Mouse (Mus musculus) heart, postnatal 0 days (tissue): ENCODE measurements at regions not wholly inside any gene's neighbourhood (a gene's known extent, or its start where the extent isn't known, plus 50 kb on each side); places are given as distances from the start of the nearest gene placed in this dataset.

Experiments used
- CTCF ChIP-seq: IDR thresholded peaks from 2 replicates; pipeline ENCODE4 v1.5.1; 2016; ENCODE audit warnings: antibody characterized with exemption, control low read depth, low read depth
- EP300 ChIP-seq: IDR thresholded peaks from 2 replicates; pipeline ENCODE4 v1.6.1; 2016; ENCODE audit warnings: antibody characterized with exemption, low read depth

DNA sequence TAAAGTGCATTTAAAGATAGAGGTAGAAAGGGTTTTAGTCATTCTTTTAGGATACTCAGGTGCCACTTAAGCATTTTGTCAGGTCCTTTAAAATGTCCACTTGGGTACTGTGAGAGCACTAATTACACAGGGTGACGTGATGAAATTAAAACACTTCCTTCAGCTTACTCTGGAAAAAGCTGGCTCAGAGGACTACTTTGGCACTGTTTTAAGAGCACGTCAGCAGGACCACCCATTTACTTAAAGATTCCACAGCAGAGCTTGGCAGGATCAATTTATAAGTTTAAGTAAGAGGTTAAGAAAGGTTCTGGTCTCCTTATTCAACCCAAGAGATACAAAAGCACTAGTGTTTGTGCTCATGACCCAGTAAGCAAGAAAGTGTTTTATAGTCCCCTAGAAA lies 738.7 kb downstream of the Triml1 start:
- TF ChIP-seq CTCF (no peak), EP300 (no peak)
